Mouse (Mus musculus) gastrocnemius, postnatal 14 days (tissue): ENCODE data around the gene AC134908.4. TPM values are rescaled to one million over a fixed set of nuclear protein-coding genes. Genes with fewer than 3 reads are reported as not detected.
"Not testable (repeated sequence)": the region's sequence is repeated elsewhere in the genome, so short reads cannot be mapped to it uniquely, and the experiment has no call there.

Experiments used
- DNase-seq: peaks from one replicate; pipeline ENCODE4 v3.0.0; 2021; ENCODE audit warnings: mixed read lengths
- intact Hi-C: fragments of 180-260 bp; cut with DNase I; formaldehyde crosslinking; loops from one replicate; pipeline ENCODE4 v1.15.1; 2025; ENCODE audit warnings: low total_unique reads
- microRNA-seq, 2 experiments: library from miRNA; unstranded; fragments of <30 nt; microRNA quantifications; one replicate each; pipeline ENCODE4 v1.2.0; 2021
- total RNA-seq, 2 experiments: library from RNA; stranded (reverse); gene quantifications; 2 replicates each; pipeline ENCODE4 v1.2.3; 2021

Gene AC134908.4
- total RNA-seq, 2 experiments from 2014 or later: not detected

GRCm38 (mm10) chr17:25744311-25744710 is 51.1 kb downstream of the AC134908.4 start:
- intact Hi-C loops: no loop called here
- DNase-seq: no peak

GRCm38 (mm10) chr17:25743831-25744230 is 51.6 kb downstream of the AC134908.4 start:
- intact Hi-C loops: no loop called here
- no peak for DNase-seq

- intact Hi-C loops, DNase-seq: not testable (repeated sequence)
Observed at GRCm38 (mm10) chr17:25741471-25741870, 54.0 kb downstream of the AC134908.4 start.

Small RNAs within 50 kb of the gene (microRNA-seq; reads per million reads assigned to microRNA genes)
- 0 reads per million in 2 experiments for gene Gm25083
- 0 to 0.50 reads per million in 2 experiments for gene Mir3082
- 0 to 1.3 reads per million in 2 experiments for gene Mir6966

Other genes with a start within 250 kb of the AC134908.4 start
- 1 to 10 TPM; 7.2 to 8.8 TPM for gene Sox8, start 225.0 kb downstream of the AC134908.4 start, total RNA-seq
- 10 to 100 TPM; 13.1 to 13.8 TPM for gene Lmf1, start 216.6 kb downstream of the AC134908.4 start, total RNA-seq
- not detected for gene Gng13, start 78.5 kb downstream of the AC134908.4 start, total RNA-seq
- 1 to 10 TPM; 1.3 to 2.5 TPM for gene Chtf18, start 68.2 kb downstream of the AC134908.4 start, total RNA-seq
- 1 to 10 TPM; 3.4 to 3.8 TPM for gene Rpusd1, start 68.0 kb downstream of the AC134908.4 start, total RNA-seq
- gene Mslnl, start 59.6 kb downstream of the AC134908.4 start, total RNA-seq: not detected
- under 1 TPM in 1 of 2 experiments, not detected in 1; 0.74 TPM for gene Msln, start 41.3 kb downstream of the AC134908.4 start, total RNA-seq
- 10 to 100 TPM; 27.7 to 28.8 TPM for gene Narfl, start 21.9 kb downstream of the AC134908.4 start, total RNA-seq
- 10 to 100 TPM; 13.9 to 16.1 TPM for gene Haghl, start 10.0 kb downstream of the AC134908.4 start, total RNA-seq
- not detected for gene Ccdc78, start 9.1 kb downstream of the AC134908.4 start, total RNA-seq
- gene Fam173a, start 2.8 kb downstream of the AC134908.4 start, total RNA-seq: 10 to 100 TPM; 36.1 to 37.9 TPM
- 10 to 100 TPM; 46.6 to 60.9 TPM for gene Metrn, start 1.5 kb upstream of the AC134908.4 start, total RNA-seq
- gene Fbxl16, start 13.4 kb upstream of the AC134908.4 start, total RNA-seq: 1 to 10 TPM in 1 of 2 experiments, under 1 TPM in 1; 0.95 to 2.2 TPM
- gene Wdr24, start 28.0 kb upstream of the AC134908.4 start, total RNA-seq: 1 to 10 TPM; 9.1 to 9.2 TPM
- 10 to 100 TPM; 20.3 to 23.6 TPM for gene Jmjd8, start 33.2 kb upstream of the AC134908.4 start, total RNA-seq
- 10 to 100 TPM; 80.2 to 81.3 TPM for gene Stub1, start 37.7 kb upstream of the AC134908.4 start, total RNA-seq
- 10 to 100 TPM; 11.7 to 12.0 TPM for gene Rhbdl1, start 41.6 kb upstream of the AC134908.4 start, total RNA-seq
- 10 to 100 TPM in 1 of 2 experiments, 1 to 10 TPM in 1; 7.5 to 11.0 TPM for gene Gm20683, start 46.1 kb upstream of the AC134908.4 start, total RNA-seq
- gene Rhot2, start 49.2 kb upstream of the AC134908.4 start, total RNA-seq: 10 to 100 TPM; 38.0 to 47.1 TPM
- 1 to 10 TPM; 1.6 to 2.0 TPM for gene Wdr90, start 65.8 kb upstream of the AC134908.4 start, total RNA-seq
- gene Mcrip2, start 73.1 kb upstream of the AC134908.4 start, total RNA-seq: 10 to 100 TPM; 52.3 to 73.3 TPM
- gene Mettl26, start 79.4 kb upstream of the AC134908.4 start, total RNA-seq: 10 to 100 TPM; 26.1 to 27.7 TPM
- under 1 TPM; 0.49 to 0.55 TPM for gene Wfikkn1, start 85.2 kb upstream of the AC134908.4 start, total RNA-seq
- 10 to 100 TPM; 10.1 to 10.3 TPM for gene Rab40c, start 124.1 kb upstream of the AC134908.4 start, total RNA-seq
- 10 to 100 TPM; 29.8 to 30.2 TPM for gene Pigq, start 149.3 kb upstream of the AC134908.4 start, total RNA-seq
- gene Nhlrc4, start 149.3 kb upstream of the AC134908.4 start, total RNA-seq: not detected
- gene A930017K11Rik, start 156.9 kb upstream of the AC134908.4 start, total RNA-seq: not detected
- 1 to 10 TPM; 4.3 to 5.9 TPM for gene Capn15, start 190.1 kb upstream of the AC134908.4 start, total RNA-seq